Mouse (Mus musculus): ENCODE data around the gene 1700113H08Rik.

The 1700113H08Rik gene

GRCm38 (mm10) chr10:87057500-87058250 is at the start of gene 1700113H08Rik:
Gene 1700113H08Rik (plus strand): TSS chr10:87058045.
- DNase-seq, result peak; percentile 22 to 31

- DNase-seq, result no peak
Observed at GRCm38 (mm10) chr10:87008215-87008499, 49.7 kb upstream of the 1700113H08Rik start.

GRCm38 (mm10) chr10:87012087-87012486 is 45.8 kb upstream of the 1700113H08Rik start:
- no peak for DNase-seq

GRCm38 (mm10) chr10:87014391-87014965 is 43.4 kb upstream of the 1700113H08Rik start:
- no peak for DNase-seq

- no peak for DNase-seq
Observed at GRCm38 (mm10) chr10:87015403-87015802, 42.4 kb upstream of the 1700113H08Rik start.

GRCm38 (mm10) chr10:87016151-87016692 is 41.6 kb upstream of the 1700113H08Rik start:
- peak; percentile 19 to 51 for DNase-seq

GRCm38 (mm10) chr10:87018876-87019275 is 39.0 kb upstream of the 1700113H08Rik start:
- DNase-seq, result peak; percentile 7 to 22

GRCm38 (mm10) chr10:87020711-87021110 is 37.1 kb upstream of the 1700113H08Rik start:
- DNase-seq, result peak; percentile 71 to 77

GRCm38 (mm10) chr10:87024884-87025283 is 33.0 kb upstream of the 1700113H08Rik start:
- DNase-seq, result peak; percentile 91

- no peak for DNase-seq
Observed at GRCm38 (mm10) chr10:87032768-87033167, 25.1 kb upstream of the 1700113H08Rik start.

GRCm38 (mm10) chr10:87035866-87036265 is 22.0 kb upstream of the 1700113H08Rik start:
- no peak for DNase-seq

GRCm38 (mm10) chr10:87036271-87036703 is 21.6 kb upstream of the 1700113H08Rik start:
- DNase-seq, result no peak

GRCm38 (mm10) chr10:87037062-87037461 is 20.8 kb upstream of the 1700113H08Rik start:
- DNase-seq, result no peak

GRCm38 (mm10) chr10:87039340-87039739 is 18.5 kb upstream of the 1700113H08Rik start:
- DNase-seq, result no peak

GRCm38 (mm10) chr10:87039800-87040199 is 18.0 kb upstream of the 1700113H08Rik start:
- no peak for DNase-seq

GRCm38 (mm10) chr10:87041265-87041664 is 16.6 kb upstream of the 1700113H08Rik start:
- no peak for DNase-seq

GRCm38 (mm10) chr10:87045273-87045672 is 12.6 kb upstream of the 1700113H08Rik start:
- DNase-seq, result no peak

- DNase-seq, result no peak
Observed at GRCm38 (mm10) chr10:87046469-87046868, 11.4 kb upstream of the 1700113H08Rik start.

- DNase-seq, result peak in 1 of 2 experiments; percentile 5
Observed at GRCm38 (mm10) chr10:87046931-87047468, 10.8 kb upstream of the 1700113H08Rik start.

GRCm38 (mm10) chr10:87049179-87049578 is 8.7 kb upstream of the 1700113H08Rik start:
- DNase-seq, result no peak

- no peak for DNase-seq
Observed at GRCm38 (mm10) chr10:87051714-87052113, 6.1 kb upstream of the 1700113H08Rik start.

- peak; percentile 52 to 55 for DNase-seq
Observed at GRCm38 (mm10) chr10:87058251-87058925, 543 bp downstream of the 1700113H08Rik start.

- no peak for DNase-seq
Observed at GRCm38 (mm10) chr10:87058926-87059325, 1.1 kb downstream of the 1700113H08Rik start.

All from kidney, postnatal 4 days (tissue).